Mouse (Mus musculus): ENCODE measurements around the gene Slc24a2.

GRCm38 (mm10) chr4:87035701-87036100 is 194.6 kb downstream of the Slc24a2 start:
- TF ChIP-seq CTCF (IDR thresholded peaks at IDR 0.05; ENCODE audit: low read depth) = no peak
- TF ChIP-seq EP300 (optimal IDR thresholded peaks at IDR 0.05) = no peak

Data from stomach, postnatal 0 days (tissue).